Mouse (Mus musculus): ENCODE measurements at regions not wholly inside any gene's neighbourhood (a gene's known extent, or its start where the extent isn't known, plus 50 kb on each side); places are given as distances from the start of the nearest gene placed in this dataset.
"Not testable (repeated sequence)": the region's sequence is repeated elsewhere in the genome, so short reads cannot be mapped to it uniquely, and the experiment has no call there.

- Histone ChIP-seq H3K27ac (ENCODE audit: low read depth, low read length) (no peak overlapping the region), H3K36me3 (ENCODE audit: insufficient read depth, low read length) (no peaks in the 10 kb centered on the region), H3K9me3 (ENCODE audit: low read length) (no peaks in the 10 kb centered on the region), H3K4me3 (ENCODE audit: low read depth, low read length) (no peak overlapping the region), H3K9ac (replicated peaks; ENCODE audit: low read length, poor library complexity, severe bottlenecking) (no peak overlapping the region), H3K4me1 (ENCODE audit: insufficient read depth, low read length) (no peaks in the 10 kb centered on the region), H3K4me2 (ENCODE audit: low read depth, low read length, poor library complexity, severe bottlenecking) (no peak overlapping the region), H3K27me3 (ENCODE audit: insufficient read depth, low read length) (no peaks in the 10 kb centered on the region)
- 94% methylated on average over 2 of the region's 2 CpGs for WGBS
- no peak for DNase-seq (ENCODE audit: low spot score)
- no peak for ATAC-seq (ENCODE audit: low FRiP score)
- TF ChIP-seq CTCF (IDR thresholded peaks at IDR 0.05), result no peak
Observed at GRCm38 (mm10) chr16:71342777-71343176, 965.3 kb upstream of the Robo1 start.

- no peak for ATAC-seq (ENCODE audit: low FRiP score)
- Histone ChIP-seq H3K4me3 (ENCODE audit: low read depth, low read length) (no peak overlapping the region), H3K4me1 (ENCODE audit: insufficient read depth, low read length) (no peaks in the 10 kb centered on the region), H3K4me2 (ENCODE audit: low read depth, low read length, poor library complexity, severe bottlenecking) (no peak overlapping the region), H3K9me3 (ENCODE audit: low read length) (no peaks in the 10 kb centered on the region), H3K27ac (ENCODE audit: low read depth, low read length) (no peak overlapping the region), H3K27me3 (ENCODE audit: insufficient read depth, low read length) (no peaks in the 10 kb centered on the region), H3K36me3 (ENCODE audit: insufficient read depth, low read length) (no peaks in the 10 kb centered on the region), H3K9ac (replicated peaks; ENCODE audit: low read length, poor library complexity, severe bottlenecking) (no peak overlapping the region)
- DNase-seq (ENCODE audit: low spot score), result no peak
- no peak for TF ChIP-seq CTCF (IDR thresholded peaks at IDR 0.05)
- WGBS, result 81% methylated on average over 2 of the region's 2 CpGs
Observed at GRCm38 (mm10) chr16:71344589-71344988, 963.5 kb upstream of the Robo1 start.

GRCm38 (mm10) chr16:71391872-71392271, 916.2 kb upstream of the Robo1 start:
- H3K4me1 ChIP-seq (ENCODE audit: insufficient read depth, low read length), result no peaks in the 10 kb centered on the region
- ATAC-seq (ENCODE audit: low FRiP score) (no peak), DNase-seq (ENCODE audit: low spot score) (peak; percentile 71)
- H3K4me3 ChIP-seq (ENCODE audit: low read depth, low read length), result no peak overlapping the region
- peak overlapping the region; percentile 18 for H3K4me2 ChIP-seq (ENCODE audit: low read depth, low read length, poor library complexity, severe bottlenecking)
- H3K27me3 ChIP-seq (ENCODE audit: insufficient read depth, low read length), result no peaks in the 10 kb centered on the region
- no peak overlapping the region for H3K9ac ChIP-seq (replicated peaks; ENCODE audit: low read length, poor library complexity, severe bottlenecking)
- TF ChIP-seq CTCF (IDR thresholded peaks at IDR 0.05), result no peak
- no peaks in the 10 kb centered on the region for H3K36me3 ChIP-seq (ENCODE audit: insufficient read depth, low read length)
- WGBS, result 12% methylated on average over 5 of the region's 5 CpGs
- no peaks in the 10 kb centered on the region for H3K9me3 ChIP-seq (ENCODE audit: low read length)
- peak overlapping the region; percentile 34; the same call in 1 of the 2 replicates for H3K27ac ChIP-seq (ENCODE audit: low read depth, low read length)

GRCm38 (mm10) chr16:71434791-71435190, 873.3 kb upstream of the Robo1 start:
- H3K27me3 ChIP-seq (ENCODE audit: insufficient read depth, low read length); H3K9ac ChIP-seq (replicated peaks; ENCODE audit: low read length, poor library complexity, severe bottlenecking); ATAC-seq (ENCODE audit: low FRiP score); H3K4me3 ChIP-seq (ENCODE audit: low read depth, low read length); H3K9me3 ChIP-seq (ENCODE audit: low read length); H3K27ac ChIP-seq (ENCODE audit: low read depth, low read length); H3K36me3 ChIP-seq (ENCODE audit: insufficient read depth, low read length); H3K4me1 ChIP-seq (ENCODE audit: insufficient read depth, low read length); DNase-seq (ENCODE audit: low spot score); H3K4me2 ChIP-seq (ENCODE audit: low read depth, low read length, poor library complexity, severe bottlenecking): not testable (repeated sequence)
- 92% methylated on average over 3 of the region's 3 CpGs for WGBS
